In the genomic region with DNA sequence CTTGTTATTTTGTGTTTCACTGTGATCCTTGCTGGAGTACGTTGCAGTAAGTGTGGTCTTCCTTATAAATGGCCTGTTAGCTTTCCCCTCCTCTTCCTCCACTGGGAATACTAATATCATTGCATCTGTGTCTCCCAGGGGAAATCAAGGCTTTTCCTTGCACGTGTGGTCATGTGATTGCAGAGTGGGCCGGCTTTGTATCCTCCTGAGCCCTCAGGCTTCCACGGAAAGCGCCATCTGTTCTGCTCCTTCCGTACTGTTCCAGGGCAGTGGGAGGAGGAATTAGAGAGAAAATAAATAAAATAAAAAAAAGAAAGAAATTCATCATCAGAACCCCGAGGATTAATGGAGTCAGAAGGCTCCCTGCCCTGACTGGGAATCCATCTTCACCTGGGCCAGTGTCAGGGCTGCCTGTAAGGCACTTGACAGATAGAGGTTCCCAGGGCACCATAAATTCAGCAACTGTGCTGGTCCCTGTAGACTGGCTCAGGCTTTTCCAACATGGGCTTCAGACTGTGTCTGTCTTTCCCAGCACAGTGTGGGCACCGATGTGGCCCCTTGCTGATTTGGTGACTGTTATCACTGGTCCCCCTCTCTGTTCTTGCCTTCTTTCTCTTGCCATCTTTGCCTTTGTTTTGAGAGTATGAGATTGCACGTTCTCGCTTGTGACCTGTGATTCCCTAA, we compare ENCODE assay signal across 13 mouse cellular contexts.
DNase-seq lines count a peak whose midpoint lies in the region; ATAC-seq lines count a peak whose summit lies in the region.
"Had no signal": no experiment of that assay in that cellular context is flagged by ENCODE, and none has a peak within 500 bp of the region (broad histone marks: within the 10 kb centered on the region; RNA-seq: fewer than 3 reads in every experiment).

No protein-coding gene starts in this region.

- no peak overlapping the region for H3K9ac ChIP-seq in embryonic facial prominence, embryonic 15.5 days
- H3K9ac ChIP-seq in hindbrain, embryonic 15.5 days = no peak overlapping the region
- no peak overlapping the region for H3K9ac ChIP-seq in neural tube, embryonic 12.5 days
- H3K9ac ChIP-seq: liver, embryonic 15.5 days had no signal

- no peaks in the 10 kb centered on the region for H3K4me1 ChIP-seq in embryonic facial prominence, embryonic 15.5 days
- H3K4me1 ChIP-seq in hindbrain, embryonic 15.5 days (replicated peaks) = peaks cover 9% of the 10 kb centered on the region; the same call in 1 of the 2 replicates
- H3K4me1 ChIP-seq in neural tube, embryonic 12.5 days = no peaks in the 10 kb centered on the region; the same call in none of the 2 replicates
- H3K4me1 ChIP-seq: liver, embryonic 15.5 days had no signal

- H3K36me3 ChIP-seq in embryonic facial prominence, embryonic 15.5 days = no peaks in the 10 kb centered on the region
- no peaks in the 10 kb centered on the region for H3K36me3 ChIP-seq in hindbrain, embryonic 15.5 days
- H3K36me3 ChIP-seq in neural tube, embryonic 12.5 days = no peaks in the 10 kb centered on the region
- H3K36me3 ChIP-seq: liver, embryonic 15.5 days had no signal

- H3K9me3 ChIP-seq in embryonic facial prominence, embryonic 15.5 days (replicated peaks) = no peaks in the 10 kb centered on the region
- no peaks in the 10 kb centered on the region for H3K9me3 ChIP-seq in hindbrain, embryonic 15.5 days
- no peaks in the 10 kb centered on the region for H3K9me3 ChIP-seq in neural tube, embryonic 12.5 days
- H3K9me3 ChIP-seq: liver, embryonic 15.5 days had no signal

- H3K4me3 ChIP-seq in embryonic facial prominence, embryonic 15.5 days (replicated peaks) = no peak overlapping the region
- H3K4me3 ChIP-seq in hindbrain, embryonic 15.5 days = no peak overlapping the region
- H3K4me3 ChIP-seq in neural tube, embryonic 12.5 days = no peak overlapping the region
- H3K4me3 ChIP-seq: liver, embryonic 15.5 days had no signal

- no peak overlapping the region for H3K27ac ChIP-seq in embryonic facial prominence, embryonic 15.5 days (replicated peaks)
- peak overlapping the region; percentile 39; the same call in 1 of the 2 replicates for H3K27ac ChIP-seq in hindbrain, embryonic 15.5 days (replicated peaks)
- H3K27ac ChIP-seq in neural tube, embryonic 12.5 days = peak overlapping the region; percentile 12; the same call in 1 of the 2 replicates
- H3K27ac ChIP-seq: liver, embryonic 15.5 days had no signal

- DNase-seq in cerebellum, postnatal 10 days = peak; percentile 60 to 64
- DNase-seq in cerebellum, adult 18-20 months = no peak
- no peak for DNase-seq in kidney, adult 8-10 months
- no peak for DNase-seq in thymus, postnatal 0 days (ENCODE audit: low spot score)
- no peak for DNase-seq in ovary, postnatal 10 days (ENCODE audit: low spot score)
- DNase-seq: gastrocnemius, postnatal 36 days; kidney, postnatal 4 days; lung, postnatal 4 days had no signal

- 51% methylated on average over 10 of the region's 10 CpGs for WGBS in embryonic facial prominence, embryonic 15.5 days
- 36% methylated on average over 10 of the region's 10 CpGs for WGBS in hindbrain, embryonic 15.5 days
- 55% methylated on average over 10 of the region's 10 CpGs for WGBS in neural tube, embryonic 12.5 days

- no peak overlapping the region for H3K4me2 ChIP-seq in embryonic facial prominence, embryonic 15.5 days (replicated peaks)
- H3K4me2 ChIP-seq in hindbrain, embryonic 15.5 days = 0 out of 2 replicates have a peak overlapping the region, but pooled peaks have one; percentile 10
- peak overlapping the region; percentile 7; the same call in 1 of the 2 replicates for H3K4me2 ChIP-seq in neural tube, embryonic 12.5 days (replicated peaks)
- H3K4me2 ChIP-seq: liver, embryonic 15.5 days had no signal

- no peaks in the 10 kb centered on the region for H3K27me3 ChIP-seq in embryonic facial prominence, embryonic 15.5 days
- no peaks in the 10 kb centered on the region for H3K27me3 ChIP-seq in hindbrain, embryonic 15.5 days
- H3K27me3 ChIP-seq in neural tube, embryonic 12.5 days (replicated peaks) = no peaks in the 10 kb centered on the region
- H3K27me3 ChIP-seq: liver, embryonic 15.5 days had no signal

- ATAC-seq in embryonic facial prominence, embryonic 15.5 days (ENCODE audit: insufficient number of reproducible peaks, low FRiP score, low TSS enrichment, low read depth) = peak; percentile 60; the same call in 1 of the 2 replicates
- ATAC-seq in hindbrain, embryonic 15.5 days (ENCODE audit: low FRiP score, low read depth) = peak; percentile 65
- peak; percentile 90 for ATAC-seq in neural tube, embryonic 12.5 days (ENCODE audit: low FRiP score, low read depth)
- ATAC-seq: intestine, embryonic 16.5 days had no signal

Comparison
In these comparisons a context has a peak if more than half of its experiments do, and no peak if none do; other contexts are left out.
1. DNase-seq: peak in cerebellum, postnatal 10 days (2 of 2); none in cerebellum, adult 18-20 months (0 of 2), kidney, adult 8-10 months (0 of 2), thymus, postnatal 0 days (single experiment) and ovary, postnatal 10 days (single experiment).
2. Peak in every context shown above with its lines, with median percentiles within 50 percentile points of each other: ATAC-seq.